Mouse (Mus musculus): ENCODE measurements around the gene Ranbp6. TPM values are rescaled to one million over a fixed set of nuclear protein-coding genes. Genes with fewer than 3 reads are reported as not detected.

The Ranbp6 gene
- 0.21 and 0.29 TPM in 2 replicates for polyA plus RNA-seq (2012; rRNA removed; ENCODE audit: low replicate concordance)

DNA sequence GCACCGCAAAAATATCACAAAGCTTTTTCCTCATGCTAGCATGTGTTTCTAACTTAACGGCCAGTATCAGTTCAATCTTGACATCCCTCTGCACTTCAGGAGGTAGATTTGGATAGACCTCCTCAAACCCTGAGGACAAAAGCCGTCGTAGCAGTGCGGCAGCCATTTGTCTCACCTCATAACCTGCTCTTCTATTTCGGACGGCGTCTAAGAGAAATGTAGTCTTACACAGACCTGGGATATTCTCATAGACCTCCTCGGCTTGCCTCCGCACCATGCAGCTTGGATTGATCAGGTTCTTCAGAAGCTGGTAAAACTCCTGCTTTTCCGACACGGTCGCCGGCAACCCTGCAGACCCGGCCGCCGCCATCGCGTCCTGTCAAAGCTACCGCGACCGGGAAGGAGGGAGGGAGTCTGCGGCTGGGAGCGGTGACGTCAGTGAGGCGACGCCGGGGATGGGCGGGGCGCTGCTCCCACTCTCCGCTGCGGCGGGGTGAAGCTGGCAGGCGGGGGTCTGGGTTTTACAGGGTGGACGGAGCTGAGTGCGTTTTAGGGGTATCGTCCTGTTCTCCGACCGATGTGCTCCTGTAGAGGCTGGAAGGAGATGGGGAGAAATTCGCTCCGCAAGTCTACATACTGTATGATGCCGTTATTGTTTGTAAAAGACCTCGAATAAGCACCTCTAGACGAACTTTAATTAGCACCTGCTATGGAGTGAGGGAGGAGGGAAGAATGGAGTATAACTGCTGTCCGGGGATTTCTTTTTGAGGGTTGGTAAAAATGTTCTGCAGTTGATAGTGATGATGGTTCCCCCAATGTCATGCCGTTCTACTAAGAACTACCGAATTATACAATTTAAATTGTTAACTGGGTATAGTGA is at the start of gene Ranbp6:
Gene Ranbp6 (minus strand): TSS at position 394 of the 880 bp plus-strand sequence.

DNA sequence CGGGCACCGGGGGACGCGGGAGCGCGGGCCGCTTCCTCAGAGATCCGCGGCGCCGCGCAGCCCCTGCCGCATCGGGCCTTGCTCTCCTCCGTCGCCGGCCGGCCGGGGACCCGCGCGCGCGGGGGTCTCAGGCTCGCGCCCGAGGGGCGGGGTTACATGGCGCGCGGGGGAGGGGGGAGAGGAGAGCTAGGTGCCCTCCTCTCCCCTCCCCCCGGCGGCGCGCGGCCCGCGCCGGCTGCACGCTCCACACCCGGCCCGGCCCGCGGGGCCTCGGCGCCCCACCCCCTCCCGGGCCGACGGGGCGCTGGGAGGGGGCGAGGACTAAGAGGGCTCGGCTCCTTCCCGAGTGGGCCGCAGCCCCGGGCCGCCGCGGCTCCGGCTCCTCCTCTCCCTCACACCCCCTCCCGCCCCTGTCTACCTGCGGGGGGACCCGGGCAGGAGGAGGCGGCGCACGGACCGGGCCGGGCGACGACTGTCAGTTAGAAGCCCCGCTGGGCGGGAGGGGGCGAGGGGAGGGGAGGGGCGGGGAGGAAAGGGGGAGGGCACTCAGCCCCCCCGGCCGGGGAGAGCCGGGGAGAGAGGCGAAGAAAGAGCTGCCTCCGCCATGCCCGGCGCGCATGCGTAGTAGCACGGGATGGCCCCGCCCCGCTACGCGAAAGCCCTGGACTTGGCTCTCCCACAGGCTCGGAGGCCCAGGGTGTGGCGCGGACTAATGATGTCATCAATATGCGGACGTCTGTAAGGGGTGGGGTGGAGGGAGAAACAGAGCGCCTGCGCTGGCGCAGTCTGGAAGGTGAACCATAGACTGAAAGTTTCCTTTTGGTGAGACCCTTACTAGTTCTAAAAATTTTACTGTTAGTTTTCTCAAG is 6.6 kb downstream of the Ranbp6 start, which contains the start of gene 9930021J03Rik:
Gene 9930021J03Rik (minus strand): TSS at position 73 of the 869 bp plus-strand sequence.

Other genes starting within 250 kb of the Ranbp6 start
- gene Ermp1, start 164.6 kb downstream of the Ranbp6 start, polyA plus RNA-seq (2012; rRNA removed; ENCODE audit: low replicate concordance): 4.9 and 9.6 TPM in 2 replicates
- 0.25 TPM in 1 of 2 replicates, not detected in the other for gene Mlana, start 115.2 kb downstream of the Ranbp6 start, polyA plus RNA-seq (2012; rRNA removed; ENCODE audit: low replicate concordance)
- gene 9930021J03Rik, start 7.0 kb downstream of the Ranbp6 start, polyA plus RNA-seq (2012; rRNA removed; ENCODE audit: low replicate concordance): 0.49 and 1.9 TPM in 2 replicates
- 2.5 and 5.3 TPM in 2 replicates for gene Il33, start 112.1 kb upstream of the Ranbp6 start, polyA plus RNA-seq (2012; rRNA removed; ENCODE audit: low replicate concordance)
- not detected in 2 replicates for gene Trpd52l3, start 190.8 kb upstream of the Ranbp6 start, polyA plus RNA-seq (2012; rRNA removed; ENCODE audit: low replicate concordance)
- gene Uhrf2, start 217.5 kb upstream of the Ranbp6 start, polyA plus RNA-seq (2012; rRNA removed; ENCODE audit: low replicate concordance): 9.7 and 14.0 TPM in 2 replicates

Measured in duodenum, adult 2 months (tissue).